Mouse (Mus musculus) bone marrow, adult 2 months (tissue): ENCODE data around the gene Glod4.

ENCODE experiments used
- CTCF ChIP-seq: fragments of 200-500 bp; IDR thresholded peaks from 2 replicates; pipeline ENCODE4 v1.5.1; 2011; ENCODE audit warnings: low read length, control low read depth; ENCODE audit not compliant: control insufficient read depth, insufficient read depth
- POLR2A ChIP-seq: fragments of 200-500 bp; IDR thresholded peaks from 2 replicates; pipeline ENCODE4 v1.6.1; 2011; ENCODE audit warnings: low read depth, mild to moderate bottlenecking, control low read depth, low read length, borderline replicate concordance; ENCODE audit not compliant: control insufficient read depth

DNA sequence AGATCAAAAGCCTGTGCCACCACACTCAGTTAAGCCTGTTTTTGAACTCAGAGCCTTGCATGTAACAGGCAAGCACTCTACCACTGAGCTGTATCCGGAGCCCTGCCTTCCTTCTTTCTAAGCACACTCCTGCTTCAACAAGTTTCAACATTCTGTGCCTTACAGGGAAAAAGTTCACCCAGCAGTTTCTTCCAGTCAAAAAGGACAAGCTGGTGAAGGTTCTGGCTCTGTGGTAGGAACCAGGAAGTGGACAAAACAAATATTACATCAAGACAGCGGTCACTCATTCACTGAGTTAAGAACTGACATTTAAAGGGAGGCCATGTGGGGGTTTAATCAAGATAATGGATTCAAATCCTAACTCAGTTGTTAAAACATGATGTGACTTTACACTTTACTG, 28.5 kb downstream of the Glod4 start:
- TF ChIP-seq CTCF (no peak), POLR2A (no peak)
